Mouse (Mus musculus) embryonic fibroblast, embryonic 13.5 days (primary cell): ENCODE data around the gene Gprasp1. TPM values are rescaled to one million over a fixed set of nuclear protein-coding genes. Genes with fewer than 3 reads are reported as not detected.
"Not testable (repeated sequence)": the region's sequence is repeated elsewhere in the genome, so short reads cannot be mapped to it uniquely, and the experiment has no call there.

Experiments
- H3K27ac ChIP-seq: 2 replicates; pipeline ENCODE4 v1.5.1; 2012; ENCODE audit warnings: low read length, control low read depth, inconsistent platforms; ENCODE audit not compliant: insufficient read depth
- H3K4me1 ChIP-seq: 2 replicates; pipeline ENCODE4 v1.6.1; 2011; ENCODE audit warnings: low read length; ENCODE audit not compliant: control insufficient read depth, insufficient read depth
- H3K4me3 ChIP-seq: 2 replicates; pipeline ENCODE4 v1.5.1; 2011; ENCODE audit warnings: mild to moderate bottlenecking, control low read depth, low read length; ENCODE audit not compliant: insufficient read depth
- CTCF ChIP-seq: IDR thresholded peaks from 2 replicates; pipeline ENCODE4 v1.5.1; 2011; ENCODE audit warnings: mild to moderate bottlenecking, control low read depth, low read length, moderate library complexity, borderline replicate concordance; ENCODE audit not compliant: insufficient read depth
- POLR2A ChIP-seq: IDR thresholded peaks from 2 replicates; pipeline ENCODE4 v1.6.1; 2011; ENCODE audit warnings: low read depth, mild to moderate bottlenecking, control low read depth, low read length, moderate library complexity
- polyA plus RNA-seq: library from polyadenylated mRNA; stranded (reverse); fragments of >200 nt; gene quantifications from 2 replicates; pipeline ENCODE4 v1.2.4, GENCODE M21; 2011; ENCODE audit warnings: low read depth; ENCODE audit not compliant: missing spikeins, insufficient read length

Gprasp1 gene
- polyA plus RNA-seq, 1 experiment: 47.5 TPM

- no peaks in the 10 kb centered on the region for H3K4me1 ChIP-seq
- H3K27ac ChIP-seq: no peak overlapping the region
- no peak for TF ChIP-seq POLR2A
- no peak for TF ChIP-seq CTCF
- no peak overlapping the region for H3K4me3 ChIP-seq
These were observed 19.2 kb downstream of the Gprasp1 start for GRCm38 (mm10) chrX:135761707-135762106.

- Histone ChIP-seq H3K4me1 (no peaks in the 10 kb centered on the region), H3K27ac (no peak overlapping the region), H3K4me3 (no peak overlapping the region)
- TF ChIP-seq POLR2A (no peak), CTCF (no peak)
These were observed 25.6 kb downstream of the Gprasp1 start for GRCm38 (mm10) chrX:135768043-135768548.

- Histone ChIP-seq H3K4me1 (no peaks in the 10 kb centered on the region), H3K27ac (no peak overlapping the region), H3K4me3 (no peak overlapping the region)
- TF ChIP-seq POLR2A: no peak
- TF ChIP-seq CTCF: no peak
These were observed 26.0 kb downstream of the Gprasp1 start for GRCm38 (mm10) chrX:135768565-135768964.

- Histone ChIP-seq H3K27ac (no peak overlapping the region), H3K4me1 (no peaks in the 10 kb centered on the region), H3K4me3 (no peak overlapping the region)
- TF ChIP-seq POLR2A (no peak), CTCF (no peak)
These were observed 49.0 kb downstream of the Gprasp1 start for GRCm38 (mm10) chrX:135791536-135791935.

- no peak for TF ChIP-seq CTCF
- TF ChIP-seq POLR2A: no peak
- Histone ChIP-seq H3K4me3 (no peak overlapping the region), H3K27ac (no peak overlapping the region), H3K4me1 (no peaks in the 10 kb centered on the region)
These were observed 49.8 kb downstream of the Gprasp1 start for GRCm38 (mm10) chrX:135792326-135792725.

GRCm38 (mm10) chrX:135795591-135796304, 53.2 kb downstream of the Gprasp1 start:
- H3K4me3 ChIP-seq: peak overlapping the region; percentile 25
- TF ChIP-seq POLR2A: peak; percentile 51
- H3K4me1 ChIP-seq, H3K27ac ChIP-seq: not testable (repeated sequence)

GRCm38 (mm10) chrX:135796305-135797211, 54.0 kb downstream of the Gprasp1 start:
- peak overlapping the region; percentile 25 for H3K4me3 ChIP-seq
- not testable (repeated sequence) for H3K27ac ChIP-seq, H3K4me1 ChIP-seq

GRCm38 (mm10) chrX:135797212-135797644, 54.7 kb downstream of the Gprasp1 start, which contains the start of gene Bhlhb9:
TSS of gene Bhlhb9 (plus strand) at chrX:135797594.
- H3K4me3 ChIP-seq: peak within 1 kb of the TSS; percentile 25
- not testable (repeated sequence) for H3K27ac ChIP-seq, H3K4me1 ChIP-seq

GRCm38 (mm10) chrX:135804149-135804548, 61.6 kb downstream of the Gprasp1 start:
- Histone ChIP-seq H3K4me3 (no peak overlapping the region), H3K27ac (no peak overlapping the region), H3K4me1 (no peaks in the 10 kb centered on the region)
- TF ChIP-seq POLR2A: no peak
- no peak for TF ChIP-seq CTCF

- TF ChIP-seq CTCF: no peak
- no peak for TF ChIP-seq POLR2A
- Histone ChIP-seq H3K27ac (no peak overlapping the region), H3K4me3 (no peak overlapping the region), H3K4me1 (no peaks in the 10 kb centered on the region)
These were observed 63.2 kb downstream of the Gprasp1 start for GRCm38 (mm10) chrX:135805780-135806179.

- not testable (repeated sequence) for H3K27ac ChIP-seq, H3K4me3 ChIP-seq, H3K4me1 ChIP-seq
These were observed 93.4 kb downstream of the Gprasp1 start for GRCm38 (mm10) chrX:135835896-135836295.
